Mouse (Mus musculus): Measurements from ENCODE around the gene Olfr483. TPM values are rescaled to one million over a fixed set of nuclear protein-coding genes. Genes with fewer than 3 reads are reported as not detected.

Gene Olfr483
- total RNA-seq (2021): not detected
- long read RNA-seq, experiment 1: 0 reads
- long read RNA-seq, experiment 2: 0 reads

DNA sequence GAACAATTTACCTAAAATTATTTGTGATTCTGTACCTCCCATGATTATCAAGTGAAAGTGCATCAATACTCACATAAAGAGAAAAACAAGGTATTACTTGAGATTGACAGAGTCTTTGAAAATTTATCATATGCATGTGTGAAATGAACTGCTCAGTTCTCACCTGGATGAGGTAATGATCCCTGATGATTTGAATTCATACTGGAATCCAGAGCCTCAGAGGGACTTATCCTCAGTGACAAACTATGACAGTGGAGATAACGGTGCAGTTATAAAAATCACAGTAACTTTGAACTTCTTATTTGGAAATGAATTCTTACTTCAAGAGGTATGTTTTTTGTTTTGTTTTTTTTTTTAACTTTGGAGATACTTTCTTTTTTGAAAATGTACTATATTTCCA, at the start of gene Olfr483:
Gene Olfr483, plus strand, starts transcription at position 301 of the 400 bp plus-strand sequence.
- no peak for DNase-seq

DNA sequence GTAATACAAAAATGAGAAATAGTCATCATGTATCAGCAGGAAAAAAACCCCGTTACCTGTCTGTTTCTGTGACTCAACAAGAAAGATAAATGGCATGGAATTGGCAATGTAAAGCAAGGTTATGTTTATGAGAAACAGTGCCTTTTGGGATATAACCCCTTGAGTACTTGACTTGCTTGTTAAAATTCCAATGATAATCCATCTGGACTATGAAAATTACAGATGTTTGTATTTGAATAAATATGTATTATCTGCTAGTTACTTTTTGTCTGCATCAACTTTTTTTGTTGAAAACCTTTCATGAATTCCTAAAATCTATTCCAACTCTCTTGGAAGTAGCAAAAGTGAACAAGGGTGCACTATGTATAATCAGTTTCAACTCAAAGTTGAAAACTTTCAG, 33.4 kb upstream of the Olfr483 start, which contains the start of gene Olfr480:
Gene Olfr480, minus strand, starts transcription at position 101 of the 400 bp plus-strand sequence.
- DNase-seq: no peak

DNA sequence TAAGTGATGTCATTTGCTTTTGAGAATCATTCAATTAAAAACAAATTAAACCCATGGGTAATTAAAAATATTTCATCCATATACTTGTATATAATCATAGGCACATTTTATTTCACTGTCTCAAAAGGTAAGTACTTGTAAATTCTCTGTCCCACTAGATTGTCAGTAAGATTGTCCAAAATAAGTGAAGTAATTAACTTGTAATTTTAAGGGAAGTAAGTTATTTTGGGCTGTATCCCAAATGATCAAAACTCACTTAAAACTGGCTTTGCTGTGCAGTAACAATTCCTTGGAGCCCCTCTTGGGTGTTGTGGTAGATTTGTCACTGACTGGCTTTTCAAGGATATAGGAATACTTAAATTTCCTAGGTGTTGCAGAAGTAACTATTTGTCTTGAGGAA, 21.1 kb upstream of the Olfr483 start, which contains the start of gene Olfr481:
Gene Olfr481, plus strand, starts transcription at position 301 of the 400 bp plus-strand sequence.
- no peak for DNase-seq

DNA sequence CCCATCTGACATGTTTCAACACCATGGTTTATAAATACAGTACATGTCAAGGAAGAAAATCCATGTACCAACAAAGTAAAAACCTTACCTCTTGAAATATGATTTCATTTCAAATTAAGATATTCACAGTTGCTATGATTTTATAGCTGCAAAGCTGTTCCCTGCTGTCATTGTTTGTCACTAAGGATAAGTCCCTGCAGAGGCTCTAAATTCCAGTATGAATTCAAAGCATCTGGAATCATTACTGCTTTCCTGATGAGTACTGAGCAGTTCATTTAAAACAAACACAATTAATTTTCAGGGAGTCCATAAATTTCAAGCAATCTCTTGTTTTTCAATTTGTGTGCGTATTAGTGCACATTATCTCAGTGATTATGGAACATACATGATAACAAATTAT, 3.2 kb upstream of the Olfr483 start, which contains the start of gene Olfr482:
Gene Olfr482, minus strand, starts transcription at position 101 of the 400 bp plus-strand sequence.
- no peak for DNase-seq

DNA sequence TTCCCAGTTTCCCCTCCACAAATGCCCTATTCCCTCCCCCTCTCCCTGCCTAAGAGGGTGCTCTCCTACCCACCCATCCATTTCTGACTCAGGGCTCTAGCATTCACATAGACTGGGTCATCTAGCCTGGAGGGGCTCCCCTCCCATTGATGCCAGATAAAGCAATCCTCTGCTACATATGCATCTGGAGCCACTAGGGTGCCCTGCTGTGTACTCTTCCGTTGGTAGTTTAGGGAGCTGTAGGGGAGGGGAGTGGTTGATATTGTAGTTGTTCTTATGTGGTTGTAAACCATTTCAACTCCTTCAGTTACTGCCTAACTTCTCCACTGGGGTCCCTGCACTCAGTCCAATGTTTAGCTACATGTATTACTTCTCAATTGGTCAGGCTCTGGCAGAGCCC, 20.0 kb downstream of the Olfr483 start:
- no peak for DNase-seq

- DNase-seq: no peak
Measured at GRCm38 (mm10) chr7:108121416-108121815, 20.8 kb downstream of the Olfr483 start.

DNA sequence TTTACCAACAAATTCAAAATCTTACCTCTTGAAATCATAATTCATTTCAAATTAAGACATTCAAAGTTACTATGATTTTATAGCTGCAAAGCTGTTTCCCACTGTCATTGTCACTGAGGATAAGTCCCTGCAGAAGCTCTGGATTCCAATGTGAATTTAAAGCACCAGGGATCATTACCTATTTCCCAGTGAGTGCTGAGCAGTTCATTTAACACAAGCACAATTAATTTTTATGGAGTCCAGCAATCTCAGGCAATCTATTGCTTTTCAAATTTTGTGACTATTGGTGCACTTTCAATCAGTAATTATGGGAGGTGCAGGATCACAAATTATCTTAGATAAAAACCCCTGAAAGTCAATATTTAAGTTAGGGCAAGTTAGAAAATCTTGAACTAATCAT, 26.7 kb downstream of the Olfr483 start, which contains the start of gene Olfr484:
Gene Olfr484, minus strand, starts transcription at position 101 of the 400 bp plus-strand sequence.
- DNase-seq: no peak

Other genes starting within 250 kb of the Olfr483 start
- not detected for gene Olfr472, start 202.9 kb upstream of the Olfr483 start, total RNA-seq (2021)
- gene Olfr473, start 170.4 kb upstream of the Olfr483 start, total RNA-seq (2021): not detected
- not detected for gene Olfr474, start 146.2 kb upstream of the Olfr483 start, total RNA-seq (2021)
- gene Olfr476, start 136.0 kb upstream of the Olfr483 start, total RNA-seq (2021): not detected
- under 1 TPM in 1 of 2 experiments, not detected in 1; 0.09 TPM for gene Olfr477, start 114.2 kb upstream of the Olfr483 start, total RNA-seq (2021)
- not detected for gene Olfr478, start 66.9 kb upstream of the Olfr483 start, total RNA-seq (2021)
- gene Olfr479, start 50.2 kb upstream of the Olfr483 start, total RNA-seq (2021): not detected
- not detected for gene Olfr480, start 33.5 kb upstream of the Olfr483 start, total RNA-seq (2021)
- not detected for gene Olfr481, start 21.0 kb upstream of the Olfr483 start, total RNA-seq (2021)
- gene Olfr482, start 3.3 kb upstream of the Olfr483 start, total RNA-seq (2021): 1 to 10 TPM; 1.7 TPM
- not detected for gene Olfr484, start 26.6 kb downstream of the Olfr483 start, total RNA-seq (2021)
- not detected for gene Olfr485, start 59.0 kb downstream of the Olfr483 start, total RNA-seq (2021)
- not detected for gene Olfr486, start 71.9 kb downstream of the Olfr483 start, total RNA-seq (2021)
- gene Olfr487, start 113.8 kb downstream of the Olfr483 start, total RNA-seq (2021): not detected
- gene Olfr488, start 157.5 kb downstream of the Olfr483 start, total RNA-seq (2021): not detected
- not detected for gene Olfr490, start 188.1 kb downstream of the Olfr483 start, total RNA-seq (2021)
- gene Olfr491, start 212.6 kb downstream of the Olfr483 start, total RNA-seq (2021): not detected
- not detected for gene Olfr492, start 222.8 kb downstream of the Olfr483 start, total RNA-seq (2021)
- not detected for gene Olfr493, start 246.1 kb downstream of the Olfr483 start, total RNA-seq (2021)

Measured in adrenal gland, postnatal 10 days (tissue).